Mouse (Mus musculus) cerebellum, adult 9-11 months (tissue): ENCODE data around the gene 1700011L22Rik.

Experiments used
- DNase-seq: peaks from one replicate; pipeline ENCODE4 v3.0.0; 2022

1700011L22Rik gene

DNA sequence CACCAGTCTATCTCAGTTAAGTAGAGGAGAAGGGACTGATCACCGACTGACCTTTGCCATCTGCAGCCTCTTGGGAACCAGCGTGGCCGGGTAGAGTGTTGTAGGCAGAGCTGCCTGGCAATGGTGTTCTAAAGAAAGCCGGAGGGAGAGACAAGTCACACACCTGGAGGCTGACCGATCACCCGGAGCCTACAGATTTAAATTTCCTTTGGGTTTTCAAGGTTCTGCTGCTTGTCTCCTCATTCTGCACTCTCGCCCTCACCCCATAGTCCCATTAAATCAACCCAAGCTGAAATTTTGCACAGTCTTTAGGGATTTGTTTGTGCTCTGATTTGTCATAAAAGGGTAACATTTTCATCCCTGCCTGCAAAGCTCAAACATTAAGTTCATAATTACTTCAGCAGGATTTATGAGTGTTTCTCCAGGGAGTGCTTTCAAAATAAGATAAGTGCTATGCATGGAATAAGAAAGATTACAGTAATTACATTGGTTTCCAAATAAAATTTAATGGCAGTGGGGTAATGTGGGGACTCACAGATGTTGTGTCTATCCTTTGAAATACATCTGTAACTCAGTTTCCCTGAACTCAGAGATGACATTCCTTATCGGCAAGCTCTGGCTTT, 19.0 kb downstream of the 1700011L22Rik start:
- no peak for DNase-seq

DNA sequence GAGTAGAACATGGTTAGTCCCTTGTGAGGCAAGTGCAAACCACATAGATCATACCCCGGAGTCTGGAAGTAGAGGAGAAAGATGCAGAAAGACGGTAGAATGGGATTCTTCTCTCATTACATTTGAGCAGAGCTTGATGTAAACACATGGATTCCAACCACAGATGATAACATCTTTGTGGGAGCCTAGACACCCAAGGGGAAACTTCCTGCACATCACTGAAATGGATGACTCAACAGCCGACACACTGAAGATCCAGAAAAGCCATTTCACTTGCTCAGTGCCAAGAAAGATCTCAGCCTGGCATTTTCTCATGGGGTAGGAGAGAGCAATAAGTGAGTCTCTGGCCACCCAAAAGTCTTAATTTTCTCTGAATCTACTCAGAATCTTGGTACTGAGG, 20.5 kb downstream of the 1700011L22Rik start:
- no peak for DNase-seq

DNA sequence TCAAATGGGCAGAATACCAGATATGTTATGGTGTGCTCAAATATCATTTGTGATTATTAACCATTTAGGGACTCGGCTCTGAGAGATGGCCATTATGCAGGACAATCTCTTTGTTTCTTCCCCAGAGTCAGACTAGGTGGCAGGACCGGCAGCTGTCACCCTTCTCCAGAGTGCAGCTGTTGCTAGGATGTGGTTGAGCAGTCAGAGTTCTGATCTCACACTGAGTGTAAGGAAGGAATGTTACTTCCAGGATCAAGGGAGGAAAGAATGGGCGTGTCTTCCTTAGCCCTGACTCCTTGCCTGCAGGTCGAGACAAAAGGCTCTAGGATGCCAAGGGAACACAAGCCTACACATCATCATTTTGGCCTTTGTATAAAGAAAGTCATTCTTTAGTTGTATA, 21.2 kb downstream of the 1700011L22Rik start:
- no peak for DNase-seq

DNA sequence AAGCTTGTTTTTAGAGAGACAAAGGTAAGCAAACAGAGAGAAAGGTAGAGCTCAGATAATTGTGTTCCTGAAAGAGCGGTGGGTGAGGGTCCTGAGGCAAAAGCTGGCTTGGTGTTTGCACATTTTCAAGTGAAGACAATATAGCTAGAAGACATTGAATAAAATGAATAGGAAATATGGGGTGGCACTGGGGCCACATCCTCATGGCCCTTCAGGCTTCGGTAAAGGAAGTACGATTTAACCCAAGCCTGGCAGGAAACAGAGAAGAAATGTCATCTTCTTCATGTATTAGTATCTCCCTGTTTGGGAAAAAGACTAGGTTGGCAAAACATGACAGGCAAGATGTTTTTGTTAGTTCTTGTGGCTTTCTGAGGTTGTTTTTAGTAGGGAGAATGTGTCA, 22.3 kb downstream of the 1700011L22Rik start:
- no peak for DNase-seq

DNA sequence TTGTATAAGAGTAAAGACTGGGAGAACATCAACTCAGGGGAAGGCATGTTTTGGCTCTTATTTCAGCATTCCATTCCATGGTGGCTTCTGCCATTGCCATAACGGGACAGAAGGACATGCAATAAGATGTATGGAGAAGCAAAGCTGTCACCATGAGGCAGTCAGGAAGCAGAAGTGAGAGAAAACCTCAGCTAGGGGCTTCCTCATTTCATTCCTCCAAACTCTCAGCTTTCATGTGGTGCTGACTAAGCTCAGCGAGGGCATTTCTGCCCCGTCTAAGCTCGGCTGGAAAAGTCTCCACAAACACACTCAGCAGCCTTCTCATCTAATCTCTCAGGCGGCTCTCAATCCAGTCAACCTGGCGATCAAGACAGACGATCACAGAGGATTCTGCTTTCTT, 22.8 kb downstream of the 1700011L22Rik start:
- DNase-seq = no peak

DNA sequence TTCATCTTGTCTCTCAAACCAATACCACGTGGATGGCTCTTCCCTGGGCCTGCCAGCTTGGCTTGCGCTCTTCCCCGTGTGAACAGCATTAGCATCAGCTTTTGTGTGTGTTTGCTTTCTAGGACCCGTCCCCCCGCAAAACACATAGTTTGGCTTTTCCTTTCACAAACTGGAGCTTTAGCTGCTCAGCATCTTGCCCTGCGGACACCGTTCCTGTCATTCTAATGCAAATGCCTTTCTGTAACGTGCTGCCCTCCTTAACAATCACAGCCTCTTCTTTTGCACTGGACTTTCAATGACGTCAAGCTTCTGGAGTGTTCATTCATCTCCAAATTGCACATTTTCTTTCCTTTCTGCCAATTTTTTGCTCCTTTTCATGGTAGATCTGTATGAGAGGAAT, 24.0 kb downstream of the 1700011L22Rik start:
- DNase-seq = no peak

DNA sequence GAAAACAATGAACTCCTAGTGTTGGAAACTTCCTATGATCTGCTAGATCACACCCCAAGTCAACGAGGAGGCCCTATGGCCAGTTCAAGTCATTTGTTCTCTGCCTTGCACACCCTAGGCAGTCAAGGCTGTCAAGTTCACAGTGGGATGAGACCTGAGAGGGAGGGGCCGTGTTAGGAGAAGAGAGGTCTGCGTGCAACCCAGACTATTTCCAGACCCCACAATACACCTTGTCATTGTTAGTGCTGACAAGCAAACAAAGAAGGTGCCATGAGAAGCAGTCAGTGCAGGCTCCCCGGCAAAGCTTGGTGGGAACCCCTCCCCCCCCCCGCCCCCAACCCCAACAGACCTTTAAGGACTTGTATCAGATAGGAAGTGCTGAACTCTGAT, 25.6 kb downstream of the 1700011L22Rik start:
- DNase-seq = no peak

DNA sequence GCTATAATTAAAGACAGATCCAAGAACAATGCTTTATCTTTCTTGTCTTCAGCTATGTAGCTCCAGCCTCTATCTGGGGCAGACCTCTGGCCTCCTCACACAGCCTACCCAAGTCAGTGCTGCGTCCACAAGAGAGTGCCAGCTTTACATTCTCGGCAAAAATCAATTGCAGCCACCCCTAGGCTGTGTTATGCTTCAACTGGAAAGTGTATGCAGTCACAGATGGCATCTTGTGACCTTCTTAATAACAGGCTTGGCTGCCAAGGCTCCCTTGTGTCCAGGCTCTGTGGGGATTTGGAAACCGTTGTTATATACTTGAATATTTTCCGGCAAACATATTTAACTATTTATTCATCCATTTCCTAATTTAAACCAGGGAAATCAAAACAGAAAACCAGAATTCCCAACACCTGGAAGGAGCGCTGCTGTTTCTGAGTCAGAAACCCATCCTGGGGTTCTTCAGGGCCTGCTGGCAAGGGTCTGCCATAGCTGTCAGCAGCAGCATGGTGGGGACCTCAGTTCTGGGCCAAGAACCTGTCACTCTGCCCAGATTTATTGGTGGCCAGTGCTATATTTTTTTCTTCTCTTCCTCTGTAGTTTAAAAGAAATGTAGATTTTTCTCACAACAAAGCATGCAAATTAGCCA, 26.1 kb downstream of the 1700011L22Rik start:
- peak; percentile 80 for DNase-seq

DNA sequence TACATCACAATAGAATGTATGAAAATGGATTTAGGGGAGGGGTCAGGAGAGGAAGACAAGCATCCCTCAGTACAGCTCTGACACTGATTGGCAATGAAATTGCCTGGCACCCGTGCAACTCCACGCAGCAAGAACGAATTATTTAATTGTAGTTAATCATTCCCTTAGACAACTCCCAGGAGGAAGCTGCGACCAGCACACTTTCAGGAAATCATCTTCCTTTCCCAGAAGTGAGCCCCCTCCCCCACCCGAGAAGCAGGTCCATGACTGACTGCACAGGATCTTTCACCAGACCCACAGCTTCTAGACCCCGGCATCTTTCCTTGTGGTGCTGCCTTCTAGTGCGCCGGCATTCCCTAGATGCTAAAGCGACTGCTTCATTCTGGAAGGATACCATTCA, 36.7 kb downstream of the 1700011L22Rik start:
- DNase-seq = no peak

DNA sequence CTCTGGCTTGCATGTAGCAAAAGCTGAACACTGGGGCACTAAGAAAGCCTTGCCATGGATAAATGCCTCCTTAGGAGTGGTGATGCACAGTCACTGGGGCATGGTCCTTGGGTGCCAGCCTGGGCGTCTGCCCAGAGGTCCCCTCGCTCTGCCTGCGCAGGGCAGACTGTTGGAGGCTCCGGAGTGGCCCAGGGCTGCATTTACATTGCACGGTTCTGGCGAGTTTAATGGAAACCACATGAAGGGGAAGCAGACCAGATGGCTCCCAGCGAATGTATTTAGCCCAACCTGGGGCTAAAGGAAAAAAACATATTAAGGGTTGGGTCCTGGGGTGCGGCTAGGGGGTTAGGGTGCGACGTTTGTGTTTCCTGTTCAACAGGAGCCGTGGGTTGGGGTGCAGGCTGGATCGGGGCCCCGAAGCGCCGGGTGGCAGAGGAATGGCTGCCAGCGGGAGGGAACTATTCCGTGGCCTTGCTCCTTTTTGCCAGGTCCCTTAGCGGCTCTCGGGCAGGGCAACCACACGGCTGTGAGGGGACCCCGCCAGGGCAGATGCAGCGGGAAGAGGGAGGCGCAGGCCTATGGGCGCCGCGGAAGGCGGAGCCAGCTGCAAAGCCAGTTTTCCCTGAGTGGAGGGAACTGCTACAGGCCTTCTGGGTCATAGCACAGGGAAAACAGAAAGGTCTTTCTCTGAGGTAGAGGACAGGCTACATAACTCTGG, 38.6 kb downstream of the 1700011L22Rik start:
- DNase-seq = peak; percentile 72

DNA sequence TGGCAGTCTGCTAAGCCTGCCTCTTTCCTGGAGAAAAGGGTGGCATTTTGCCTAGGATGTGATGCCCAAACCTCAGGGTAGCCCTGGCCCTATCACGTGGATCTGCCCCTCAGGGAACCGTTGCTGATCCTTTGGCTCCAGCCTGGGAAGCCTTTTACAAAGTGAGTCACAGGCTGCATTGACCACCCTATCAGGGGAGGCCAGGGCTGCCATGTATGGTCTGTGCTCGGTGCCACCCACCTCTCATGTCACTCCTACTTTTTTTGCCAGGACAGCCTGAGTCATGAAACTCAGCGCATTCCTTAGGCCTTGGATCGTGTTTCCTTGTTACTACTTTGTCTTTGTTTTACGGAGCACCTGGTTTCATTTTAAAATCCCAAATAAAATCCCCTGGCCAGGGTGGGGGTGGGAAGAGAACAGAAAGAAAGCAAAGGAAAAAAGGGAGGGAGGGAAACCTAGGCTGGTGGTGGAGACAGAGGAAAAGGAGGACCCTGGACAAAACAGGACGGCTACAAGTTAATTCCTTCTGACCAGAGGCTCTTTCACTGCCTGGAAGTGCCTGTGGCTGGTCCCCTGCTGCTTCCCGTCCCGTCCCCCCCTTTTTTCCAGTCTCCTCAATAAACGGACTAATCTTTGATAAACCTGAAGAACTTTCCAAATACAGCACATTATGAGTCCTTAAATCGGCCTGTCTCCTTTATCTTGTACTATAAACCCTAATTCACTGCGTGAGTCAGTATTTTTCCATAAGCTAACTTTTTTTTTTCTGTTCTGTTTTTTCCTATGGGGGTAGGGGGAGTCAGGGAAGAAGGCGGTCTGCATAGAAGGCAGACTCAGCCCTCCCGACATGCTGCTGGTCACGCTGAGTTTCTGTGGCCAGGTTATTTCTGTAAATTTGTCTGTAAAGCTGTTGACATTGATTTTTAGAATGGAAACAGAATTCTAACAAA, 39.4 kb downstream of the 1700011L22Rik start:
- peak; percentile 81 for DNase-seq

DNA sequence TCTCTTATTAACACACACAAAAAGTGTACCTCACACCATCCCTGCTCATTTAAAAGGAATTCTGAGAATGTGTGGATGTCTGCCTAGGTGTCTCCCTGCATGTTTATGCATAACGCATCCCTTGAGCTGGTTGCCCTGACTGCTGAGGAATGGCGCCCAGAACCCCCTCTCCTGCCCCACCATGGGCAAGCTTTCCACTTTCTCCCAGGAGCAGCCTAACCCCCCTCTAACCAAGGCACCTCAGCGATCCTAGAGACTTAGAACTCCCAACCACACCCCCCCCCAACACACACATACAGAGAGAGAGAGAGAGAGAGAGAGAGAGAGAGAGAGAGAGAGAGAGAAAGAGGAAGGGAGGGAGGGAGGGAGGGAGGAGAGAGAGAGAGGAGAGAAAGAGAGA, 40.2 kb downstream of the 1700011L22Rik start:
- no peak for DNase-seq

DNA sequence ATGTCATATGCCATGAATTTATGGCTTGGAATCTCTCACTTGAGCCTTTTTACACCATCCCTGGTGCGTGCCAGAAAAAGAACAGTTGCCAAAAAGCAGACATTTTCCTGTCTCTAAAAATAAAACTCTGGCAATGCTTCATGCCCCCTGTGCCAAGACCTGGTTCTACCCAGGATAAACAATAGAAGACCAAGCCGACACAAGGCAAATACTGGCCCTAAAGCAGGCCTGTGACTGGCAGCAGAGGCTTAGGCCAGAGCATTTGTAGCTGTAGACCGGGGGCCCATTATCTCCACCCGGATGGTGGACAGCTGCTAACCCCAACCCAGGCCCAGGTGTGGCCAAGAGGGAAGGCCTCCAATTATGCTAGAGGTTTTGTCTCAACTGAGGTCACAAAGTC, 41.5 kb downstream of the 1700011L22Rik start:
- DNase-seq = peak; percentile 93

DNA sequence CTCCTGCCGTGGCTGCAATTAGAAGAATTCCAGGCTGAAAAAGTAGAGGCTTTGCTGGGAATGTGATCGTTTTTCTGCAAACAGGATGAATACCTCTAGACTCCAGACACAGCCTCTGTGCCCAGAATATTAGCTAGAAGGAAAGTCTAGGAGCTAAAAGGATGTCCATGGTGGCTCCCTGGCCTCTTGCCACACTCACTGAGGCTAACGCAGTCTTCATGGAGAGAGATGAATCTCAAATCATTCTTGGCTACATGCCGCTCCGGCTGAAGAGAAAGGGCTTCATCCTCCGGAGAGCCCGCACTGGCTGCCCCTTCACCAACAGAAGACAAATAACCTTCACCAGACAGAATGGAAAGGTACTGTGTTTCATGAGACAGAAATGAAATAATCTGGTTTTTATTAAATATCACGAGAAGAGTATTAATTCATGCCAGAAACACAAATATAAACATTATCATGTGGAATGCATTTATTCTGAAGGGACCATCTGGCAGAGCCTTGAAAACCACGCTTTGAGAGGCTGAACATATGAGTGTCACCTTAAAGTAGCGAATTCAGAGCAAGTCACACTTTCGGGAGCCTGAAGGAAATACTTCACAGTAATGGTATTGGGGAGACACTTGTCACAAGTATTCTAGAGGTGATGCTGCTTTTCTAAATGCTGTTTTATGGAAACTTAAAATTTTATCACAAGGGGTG, 46.8 kb downstream of the 1700011L22Rik start:
- DNase-seq = peak; percentile 25

DNA sequence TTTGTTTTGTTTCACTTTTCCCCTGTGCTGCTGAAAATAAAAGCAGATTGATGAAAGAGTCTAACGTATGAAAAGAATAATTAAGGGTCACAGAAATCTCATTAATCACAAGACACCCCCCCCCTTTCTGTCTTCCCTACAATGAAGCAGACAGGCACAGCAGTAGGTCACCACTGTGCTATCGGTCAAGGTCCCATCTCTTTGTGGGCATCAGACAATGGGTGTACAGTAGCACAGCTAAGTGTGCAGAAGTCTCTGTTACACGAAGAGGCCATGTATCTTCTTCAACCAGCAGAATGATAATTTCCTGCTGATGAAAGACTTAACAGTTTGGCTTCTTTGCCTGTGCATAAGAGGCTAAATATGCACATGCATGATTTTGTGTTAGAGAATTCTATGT, 49.7 kb downstream of the 1700011L22Rik start:
- no peak for DNase-seq

DNA sequence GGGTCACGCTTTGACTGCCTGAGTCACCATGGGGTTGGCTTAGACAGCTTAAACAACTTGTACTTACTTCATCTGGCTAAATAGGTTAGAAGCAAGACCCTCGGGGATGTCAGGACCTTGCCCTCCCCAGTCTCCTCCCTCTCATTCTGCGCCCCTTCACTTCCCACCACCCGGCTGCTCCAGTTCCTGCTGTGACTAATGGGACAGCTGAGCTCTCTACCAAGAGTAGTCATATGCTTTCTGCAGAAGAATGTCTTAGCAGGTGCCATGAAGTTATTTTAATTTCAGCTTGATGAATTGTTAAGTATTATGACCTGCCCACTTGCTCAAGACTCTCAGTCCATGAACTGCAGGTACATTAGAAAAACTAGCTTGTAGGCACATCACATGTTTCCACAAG, 51.9 kb downstream of the 1700011L22Rik start:
- DNase-seq = no peak

DNA sequence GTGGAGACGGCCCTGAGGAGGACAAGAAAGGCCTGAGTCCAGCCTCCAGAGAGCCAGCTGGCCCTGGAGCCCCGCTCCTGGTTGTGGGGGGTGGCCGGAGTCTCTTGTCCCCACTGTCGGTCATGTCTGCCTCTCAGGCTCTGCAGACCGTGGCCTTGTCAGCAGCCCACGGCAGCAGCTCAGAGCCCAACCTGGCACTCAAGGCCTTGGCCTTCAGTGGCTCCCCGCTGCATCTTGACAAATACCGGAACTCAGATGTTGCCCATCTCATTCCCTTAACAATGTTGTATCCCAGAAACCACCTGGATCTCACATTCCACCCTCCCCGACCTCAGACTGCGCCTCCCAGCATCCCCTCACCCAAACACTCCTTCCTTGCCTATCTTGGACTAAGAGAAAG, 58.3 kb downstream of the 1700011L22Rik start:
- no peak for DNase-seq

DNA sequence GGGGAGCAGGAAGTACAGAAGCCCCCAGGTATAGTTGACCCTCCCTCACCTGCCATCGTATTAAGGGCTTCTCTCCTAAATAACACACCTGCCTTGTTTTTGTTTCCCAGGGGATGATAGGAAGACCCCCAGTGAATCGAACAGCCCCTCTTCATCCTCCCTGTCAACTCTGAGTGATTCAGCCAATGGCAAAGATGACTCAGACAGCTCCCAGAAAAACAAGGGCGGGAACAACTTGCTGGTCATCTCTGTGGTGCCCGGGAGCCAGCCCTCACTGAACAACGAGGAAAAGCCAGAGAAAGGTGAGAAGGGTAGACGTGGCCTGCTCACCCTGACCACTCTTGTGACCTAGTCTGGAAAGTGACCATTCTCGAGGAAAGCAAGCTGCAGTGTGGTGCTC, 62.9 kb downstream of the 1700011L22Rik start:
- DNase-seq = no peak

DNA sequence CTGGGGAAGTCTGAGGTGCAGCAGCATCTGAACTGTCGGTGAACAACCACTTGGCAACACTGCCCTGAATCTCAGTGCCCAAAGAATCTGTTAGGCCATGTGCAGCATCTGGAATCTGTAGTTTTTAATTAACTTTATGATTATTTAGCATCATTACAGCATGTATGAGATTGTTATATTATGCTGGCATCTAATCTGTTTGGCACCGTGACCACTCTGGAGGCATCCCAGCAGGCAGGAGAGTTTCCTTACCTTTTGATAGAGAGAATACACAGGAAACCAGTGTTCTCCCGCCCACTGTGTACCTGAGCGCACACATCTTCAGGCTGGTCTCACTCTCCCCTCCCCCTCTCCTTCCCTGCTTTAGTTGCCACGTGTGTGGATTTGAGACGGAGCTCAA, 68.7 kb downstream of the 1700011L22Rik start:
- DNase-seq = no peak

DNA sequence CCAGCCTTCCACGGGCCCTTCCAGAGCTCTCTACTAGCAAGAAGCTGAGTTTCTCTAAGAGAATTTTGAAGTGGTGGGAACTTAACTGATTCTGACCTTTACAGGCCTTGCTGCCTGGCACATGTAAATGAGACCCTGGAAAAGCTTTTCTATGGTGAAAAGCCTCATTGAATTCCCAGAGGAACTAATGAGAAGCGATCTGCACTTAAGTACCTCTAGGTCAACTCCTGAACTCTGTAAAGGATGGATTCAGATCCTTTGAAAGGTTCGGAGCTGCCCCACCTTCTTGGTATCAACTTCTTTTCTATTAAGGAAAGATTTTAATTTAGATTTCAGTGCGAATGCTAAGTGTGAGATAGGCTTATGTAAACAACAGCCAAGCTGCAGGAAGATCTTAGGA, 72.4 kb downstream of the 1700011L22Rik start:
- no peak for DNase-seq

DNA sequence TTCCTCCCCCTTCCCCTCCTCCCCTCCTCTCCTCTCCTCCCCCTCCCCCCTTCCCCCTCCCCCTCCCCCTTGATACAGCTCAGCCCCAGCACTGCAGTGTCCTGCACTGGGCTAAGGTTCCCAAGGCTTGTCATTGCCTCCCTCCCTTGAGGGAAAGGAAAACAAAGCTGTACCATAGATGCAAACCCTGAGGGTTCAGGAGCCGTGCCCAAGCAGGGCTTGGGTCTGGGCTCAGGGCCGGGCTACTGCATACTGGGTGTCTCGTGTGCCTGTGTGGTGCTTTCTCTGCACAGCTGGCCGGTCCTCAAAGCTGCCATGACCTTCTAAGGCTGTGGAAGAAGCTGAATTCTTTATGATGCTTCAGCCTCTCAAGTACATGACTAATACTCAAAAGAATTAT, 74.8 kb downstream of the 1700011L22Rik start:
- DNase-seq = no peak

DNA sequence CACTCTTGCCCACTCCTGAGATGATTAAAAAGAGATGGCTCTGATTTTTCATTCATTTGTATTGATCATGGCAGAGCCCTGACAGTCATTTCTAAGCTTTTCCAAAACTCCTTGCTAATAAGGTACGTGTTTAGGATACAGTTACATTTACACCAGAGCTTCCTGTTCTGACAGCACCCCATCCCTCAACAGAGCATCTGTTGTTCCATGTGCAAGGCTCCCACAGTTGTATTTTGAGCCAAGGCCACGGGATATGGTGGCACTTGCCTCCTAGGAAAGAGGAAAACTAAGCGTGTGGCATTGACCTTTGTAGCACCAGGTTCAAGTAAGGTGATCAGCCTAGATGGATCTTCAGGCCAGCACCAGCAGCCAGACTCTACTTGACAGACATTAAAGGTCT, 83.1 kb downstream of the 1700011L22Rik start:
- no peak for DNase-seq

DNA sequence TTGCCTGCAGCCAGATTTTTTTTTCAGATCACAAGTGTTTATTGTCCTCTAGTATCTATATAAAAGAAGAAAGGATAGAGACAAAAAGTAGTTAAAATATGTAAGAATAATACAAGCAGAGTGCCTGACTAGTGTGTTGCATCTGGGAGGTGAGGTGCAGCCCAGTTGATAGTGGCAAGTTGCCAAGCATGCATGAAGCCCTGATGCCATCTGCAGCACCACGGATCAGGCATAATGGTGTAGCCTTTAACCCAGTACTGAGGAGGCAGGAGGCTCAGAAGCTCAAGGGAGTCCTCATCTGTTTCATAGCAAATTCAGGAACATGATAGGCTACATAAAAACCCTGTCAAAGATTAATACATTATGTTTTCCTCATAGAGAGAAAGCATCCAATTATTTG, 84.0 kb downstream of the 1700011L22Rik start:
- DNase-seq = peak; percentile 28
